Mouse (Mus musculus) liver, postnatal 0 days (tissue): ENCODE measurements at regions not wholly inside any gene's neighbourhood (a gene's known extent, or its start where the extent isn't known, plus 50 kb on each side); places are given as distances from the start of the nearest gene placed in this dataset.

Source experiments
- ATAC-seq: fragments of 200-750 bp; cut with Nextera tagmentation; 2 replicates; pipeline ENCODE4 v1.8.0; 2017; ENCODE audit warnings: mild to moderate bottlenecking, moderate library complexity
- DNase-seq: peaks from one replicate; pipeline ENCODE4 v3.0.0-alpha.2; 2016
- H3K27ac ChIP-seq: fragments of 300-500 bp; sonication (generic); 2 replicates; pipeline ENCODE4 v1.5.1; 2014; ENCODE audit warnings: antibody characterized with exemption, moderate library complexity, mild to moderate bottlenecking, low read depth
- H3K27me3 ChIP-seq: fragments of 300-500 bp; sonication (generic); 2 replicates; pipeline ENCODE4 v1.6.1; 2014; ENCODE audit warnings: low read length, control low read depth, mixed read lengths; ENCODE audit not compliant: insufficient read depth
- H3K36me3 ChIP-seq: fragments of 300-500 bp; sonication (generic); replicated peaks from 2 replicates; pipeline ENCODE4 v1.6.1; 2014; ENCODE audit warnings: mild to moderate bottlenecking, control low read depth, low read length, moderate library complexity, mixed read lengths; ENCODE audit not compliant: insufficient read depth
- H3K4me1 ChIP-seq: fragments of 300-500 bp; sonication (generic); 2 replicates; pipeline ENCODE4 v1.6.1; 2014; ENCODE audit warnings: antibody characterized with exemption, mild to moderate bottlenecking, control low read depth; ENCODE audit not compliant: insufficient read depth
- H3K4me2 ChIP-seq: fragments of 300-500 bp; sonication (generic); 2 replicates; pipeline ENCODE4 v1.6.1; 2014; ENCODE audit warnings: low read depth, mild to moderate bottlenecking, low read length, moderate library complexity, mixed read lengths
- H3K4me3 ChIP-seq: fragments of 300-500 bp; sonication (generic); 2 replicates; pipeline ENCODE4 v1.5.1; 2014; ENCODE audit warnings: low read depth, low read length
- H3K9ac ChIP-seq: fragments of 300-500 bp; sonication (generic); replicated peaks from 2 replicates; pipeline ENCODE4 v1.6.1; 2014; ENCODE audit warnings: mild to moderate bottlenecking, moderate library complexity
- H3K9me3 ChIP-seq: fragments of 300-500 bp; sonication (generic); 2 replicates; pipeline ENCODE4 v1.6.1; 2016; ENCODE audit warnings: mild to moderate bottlenecking, control low read depth, low read length, mixed read lengths
- CTCF ChIP-seq: sonication (generic); IDR thresholded peaks from 2 replicates; pipeline ENCODE4 v1.5.1; 2016; ENCODE audit warnings: antibody characterized with exemption, low read depth
- EP300 ChIP-seq: IDR thresholded peaks from 2 replicates; pipeline ENCODE4 v1.6.1; 2016; ENCODE audit warnings: antibody characterized with exemption, low read depth, mild to moderate bottlenecking
- WGBS: fragments of 180-500 bp; shearing (Covaris S2); extraction: QIAGEN DNeasy Blood & Tissue Kit; methylation state at CpG from one replicate; pipeline ENCODE4 v1.1.7; 2014; ENCODE audit not compliant: insufficient replicate concordance; 5-methylcytosine and 5-hydroxymethylcytosine counted together

DNA sequence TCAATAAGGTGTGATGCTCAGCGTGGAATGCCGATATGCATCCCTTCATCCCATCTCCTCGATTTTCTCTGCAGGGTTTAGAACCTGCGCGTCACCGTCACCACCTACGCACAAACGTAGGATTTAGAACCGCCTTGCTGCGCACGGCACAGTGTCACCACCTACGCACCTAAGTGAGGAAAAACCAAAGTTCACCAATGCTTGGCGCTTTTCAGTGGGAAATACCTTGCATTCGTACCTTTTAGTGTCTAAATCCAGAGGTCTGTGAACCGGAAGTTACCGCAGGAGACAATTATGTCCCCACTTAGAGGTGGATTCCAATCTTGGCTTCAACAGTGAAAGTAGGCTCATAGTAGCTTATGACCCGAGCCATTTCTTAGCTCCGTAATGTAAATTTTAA lies 162.0 kb downstream of the Zfp326 start:
- no peak for DNase-seq
- no peak overlapping the region for H3K4me2 ChIP-seq
- no peak overlapping the region for H3K4me3 ChIP-seq
- ATAC-seq, result no peak
- no peaks in the 10 kb centered on the region for H3K9me3 ChIP-seq
- no peak for TF ChIP-seq CTCF
- no peak for TF ChIP-seq EP300
- no peaks in the 10 kb centered on the region for H3K27me3 ChIP-seq
- H3K36me3 ChIP-seq, result no peaks in the 10 kb centered on the region
- H3K27ac ChIP-seq, result no peak overlapping the region
- H3K4me1 ChIP-seq, result no peaks in the 10 kb centered on the region
- WGBS, result 86% methylated on average over 18 of the region's 18 CpGs
- H3K9ac ChIP-seq, result no peak overlapping the region

DNA sequence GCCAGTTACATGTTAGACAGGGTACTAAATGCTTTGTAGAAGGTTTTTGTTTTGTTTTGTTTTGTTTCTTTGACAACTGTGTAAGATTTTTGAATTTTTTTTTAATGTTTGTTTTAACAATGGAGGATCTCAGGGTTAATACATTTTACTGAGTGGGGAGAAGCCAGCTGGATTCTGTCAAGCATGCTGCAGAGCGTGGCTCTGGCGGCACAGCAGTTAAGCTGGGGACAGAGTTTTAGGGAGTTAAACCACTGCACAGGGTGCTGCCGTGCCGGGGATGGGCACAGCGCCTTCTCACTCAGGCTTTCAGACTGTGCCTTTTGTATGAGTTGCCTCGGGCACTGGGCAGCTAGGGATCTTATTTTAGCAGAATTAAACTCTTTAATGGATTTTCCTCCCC lies 159.8 kb downstream of the Zfp326 start:
- Histone ChIP-seq H3K4me3 (no peak overlapping the region), H3K9me3 (no peaks in the 10 kb centered on the region), H3K27ac (no peak overlapping the region), H3K4me2 (no peak overlapping the region), H3K36me3 (no peaks in the 10 kb centered on the region), H3K9ac (no peak overlapping the region), H3K27me3 (no peaks in the 10 kb centered on the region), H3K4me1 (no peaks in the 10 kb centered on the region)
- WGBS, result 65% methylated on average over 6 of the region's 6 CpGs
- no peak for TF ChIP-seq EP300
- DNase-seq (no peak), ATAC-seq (no peak)

DNA sequence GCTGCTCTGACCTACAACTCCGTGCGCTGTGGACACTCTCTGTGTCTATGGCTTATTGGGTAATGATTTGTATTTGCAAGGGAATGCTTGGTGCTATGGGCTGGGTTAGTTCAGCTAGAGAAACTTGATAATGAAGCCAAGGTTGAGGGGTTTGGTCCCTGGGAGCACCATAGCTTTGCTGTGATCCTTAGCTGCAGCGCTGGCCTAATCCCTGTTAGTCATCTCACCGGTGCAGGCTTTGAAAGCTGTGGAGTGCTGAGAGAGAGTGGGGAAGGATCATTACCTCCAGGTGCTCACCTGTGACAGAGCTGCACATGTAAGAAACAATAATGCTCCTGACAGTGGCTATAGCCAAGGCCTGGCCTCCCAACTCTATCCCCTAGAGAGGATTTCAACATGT lies 156.6 kb downstream of the Zfp326 start:
- WGBS, result 81% methylated on average over 4 of the region's 4 CpGs
- Histone ChIP-seq H3K36me3 (no peaks in the 10 kb centered on the region), H3K4me2 (no peak overlapping the region), H3K27ac (no peak overlapping the region), H3K27me3 (no peaks in the 10 kb centered on the region), H3K9ac (no peak overlapping the region), H3K4me3 (no peak overlapping the region), H3K9me3 (no peaks in the 10 kb centered on the region), H3K4me1 (no peaks in the 10 kb centered on the region)
- DNase-seq (no peak), ATAC-seq (no peak)
- no peak for TF ChIP-seq EP300

DNA sequence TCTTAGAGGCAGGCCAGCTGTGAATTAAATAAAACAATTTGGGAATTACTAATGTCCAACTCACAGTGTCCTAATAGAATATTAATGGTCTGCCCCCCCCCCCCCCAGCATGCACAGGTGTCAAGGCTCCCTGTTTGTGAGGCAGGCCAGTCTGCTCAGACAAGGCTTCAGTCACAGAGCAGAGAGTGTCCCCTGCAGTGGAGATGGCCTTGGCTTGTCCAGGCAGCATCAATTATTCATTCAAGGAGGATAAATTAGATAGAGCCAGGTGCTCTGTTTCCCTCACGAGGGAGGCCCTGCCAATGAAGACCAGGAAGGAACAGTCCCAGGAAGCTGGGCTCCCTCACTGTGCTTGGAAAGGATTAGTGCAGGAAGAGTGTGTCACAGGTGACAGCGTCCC lies 150.5 kb downstream of the Zfp326 start:
- WGBS, result 48% methylated on average over 2 of the region's 2 CpGs
- no peak for DNase-seq
- H3K9me3 ChIP-seq, result no peaks in the 10 kb centered on the region
- H3K36me3 ChIP-seq, result no peaks in the 10 kb centered on the region
- no peaks in the 10 kb centered on the region for H3K27me3 ChIP-seq
- no peak overlapping the region for H3K9ac ChIP-seq
- H3K4me3 ChIP-seq, result no peak overlapping the region
- no peak overlapping the region for H3K27ac ChIP-seq
- no peaks in the 10 kb centered on the region for H3K4me1 ChIP-seq
- no peak overlapping the region for H3K4me2 ChIP-seq
- no peak for ATAC-seq
- TF ChIP-seq CTCF (no peak), EP300 (no peak)

DNA sequence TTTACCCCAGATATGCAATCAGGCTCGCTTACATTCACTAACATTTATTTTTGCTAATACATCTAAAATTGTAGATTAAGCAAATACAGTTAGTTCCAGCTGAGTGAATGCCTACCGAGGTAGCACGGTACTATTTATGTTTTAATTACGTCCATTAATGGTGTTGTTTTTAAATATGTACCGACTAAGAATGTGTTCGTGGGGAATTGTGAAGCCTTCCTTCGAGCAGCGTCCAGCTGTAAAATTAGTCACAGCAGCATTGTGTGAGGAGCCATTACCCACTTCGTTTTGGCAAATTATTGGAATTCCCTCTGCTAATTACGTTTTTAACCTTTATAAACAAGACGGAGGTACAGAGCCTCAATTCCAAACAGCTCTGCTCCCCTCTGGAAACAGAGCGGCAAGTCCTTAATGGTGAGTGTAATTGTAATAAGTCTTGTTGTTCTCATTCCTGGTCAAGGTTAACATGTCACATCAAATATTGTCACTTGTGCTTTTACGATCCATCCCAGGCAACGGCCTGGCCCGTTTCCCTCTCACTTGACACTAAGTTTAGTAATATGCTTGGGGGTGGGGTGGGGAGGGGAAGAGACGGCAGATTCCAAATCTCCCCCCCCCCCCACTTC lies 128.0 kb downstream of the Zfp326 start:
- Histone ChIP-seq H3K9me3 (no peaks in the 10 kb centered on the region), H3K27ac (no peak overlapping the region), H3K36me3 (no peaks in the 10 kb centered on the region), H3K4me2 (no peak overlapping the region), H3K4me3 (no peak overlapping the region), H3K9ac (no peak overlapping the region), H3K27me3 (no peaks in the 10 kb centered on the region), H3K4me1 (no peaks in the 10 kb centered on the region)
- 66% methylated on average over 16 of the region's 16 CpGs for WGBS
- TF ChIP-seq EP300 (no peak), CTCF (no peak)
- DNase-seq (no peak), ATAC-seq (no peak)

DNA sequence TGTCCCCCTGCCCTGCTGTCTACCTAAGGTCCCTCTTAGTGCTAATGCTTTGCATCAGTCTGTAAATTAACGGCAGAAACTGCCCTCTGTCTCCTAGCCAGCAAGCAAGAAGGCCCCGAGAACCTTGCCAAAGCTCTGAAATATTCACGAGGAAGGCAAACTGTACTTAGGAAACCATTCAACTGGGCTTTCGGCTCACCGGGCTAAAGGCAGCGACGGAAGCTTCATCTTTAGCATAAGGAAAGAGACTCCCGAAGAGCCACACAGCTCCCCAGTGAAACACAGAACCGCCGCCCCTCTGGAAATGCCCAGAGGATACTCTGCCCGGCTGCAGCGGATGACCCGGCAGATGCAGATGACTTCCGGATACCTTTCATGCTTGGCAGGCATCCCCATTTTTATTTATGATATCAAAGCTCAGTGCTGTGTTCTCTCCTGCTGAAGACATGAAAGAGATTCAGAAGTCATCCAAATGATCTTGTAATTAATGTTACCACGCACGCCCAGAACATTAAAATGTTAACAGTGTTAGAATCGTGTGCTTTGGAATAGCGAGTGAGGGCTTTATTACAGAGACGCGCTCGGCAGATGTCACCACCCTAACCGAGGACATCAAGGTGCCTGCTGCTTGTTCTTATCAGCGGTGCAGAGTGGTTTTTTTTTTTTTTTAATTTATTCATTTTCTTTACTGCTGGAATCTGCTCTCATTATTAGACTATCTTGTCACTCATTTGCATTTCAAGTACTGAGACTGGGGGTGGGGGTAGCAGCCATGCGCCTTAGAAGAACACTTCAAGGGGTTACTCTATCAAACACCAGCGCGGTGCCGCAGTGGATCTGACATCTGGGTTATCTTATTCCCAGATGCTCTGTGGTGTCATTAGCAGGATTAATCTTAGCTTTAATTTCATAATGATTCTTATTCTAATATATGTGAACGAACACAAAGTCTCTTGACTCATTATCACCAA lies 127.2 kb downstream of the Zfp326 start:
- Histone ChIP-seq H3K9me3 (no peaks in the 10 kb centered on the region), H3K4me3 (no peak overlapping the region), H3K36me3 (no peaks in the 10 kb centered on the region), H3K27ac (no peak overlapping the region), H3K4me2 (no peak overlapping the region), H3K27me3 (no peaks in the 10 kb centered on the region), H3K4me1 (no peaks in the 10 kb centered on the region), H3K9ac (no peak overlapping the region)
- 69% methylated on average over 28 of the region's 28 CpGs for WGBS
- DNase-seq (no peak), ATAC-seq (no peak)
- TF ChIP-seq CTCF, result no peak
- TF ChIP-seq EP300, result no peak
